Mouse (Mus musculus) myocyte (in vitro differentiated cells): ENCODE measurements around the gene Asb9. TPM values are rescaled to one million over a fixed set of nuclear protein-coding genes. Genes with fewer than 3 reads are reported as not detected.

Experiments used
- H3K27me3 ChIP-seq: one replicate; pipeline ENCODE4 v1.6.1; 2011; ENCODE audit not compliant: control insufficient read depth, insufficient read depth, insufficient read length
- H3K36me3 ChIP-seq: one replicate; pipeline ENCODE4 v1.6.1; 2011; ENCODE audit not compliant: control insufficient read depth, insufficient read depth
- H3K4me2 ChIP-seq: one replicate; pipeline ENCODE4 v1.6.1; 2011; ENCODE audit warnings: low read depth, control low read depth
- H3K4me3 ChIP-seq: one replicate; pipeline ENCODE4 v1.5.1; 2011; ENCODE audit warnings: mild to moderate bottlenecking, control low read depth, moderate library complexity
- H3K79me2 ChIP-seq: one replicate; pipeline ENCODE4 v1.6.1; 2011; ENCODE audit not compliant: control insufficient read depth, insufficient read depth
- H3ac ChIP-seq: one replicate; pipeline ENCODE4 v1.6.1; 2011; ENCODE audit not compliant: control insufficient read depth, insufficient read length
- CEBPB ChIP-seq: IDR thresholded peaks from 2 replicates; pipeline ENCODE4 v1.6.1; 2011; ENCODE audit warnings: mild to moderate bottlenecking, moderate library complexity; ENCODE audit not compliant: poor library complexity, insufficient read depth, severe bottlenecking
- E2F4 ChIP-seq: IDR thresholded peaks from one replicate; pipeline ENCODE4 v1.6.1; 2011; ENCODE audit warnings: mild to moderate bottlenecking, control low read depth, moderate library complexity; ENCODE audit not compliant: insufficient read depth
- MAX ChIP-seq: IDR thresholded peaks from one replicate; pipeline ENCODE4 v1.6.1; 2011; ENCODE audit warnings: low read depth, mild to moderate bottlenecking, control low read depth
- MYOD1 ChIP-seq, 3 experiments: IDR thresholded peaks; one replicate each; pipeline ENCODE4 v1.6.1; 2011; ENCODE audit warnings: control low read depth in 2 of 3, low read depth in 2 of 3, mild to moderate bottlenecking in 2 of 3, moderate library complexity in 1 of 3; ENCODE audit not compliant: insufficient read length in 2 of 3, control insufficient read depth in 1 of 3
- MYOG ChIP-seq, 3 experiments: IDR thresholded peaks; one replicate each; pipeline ENCODE4 v1.6.1; 2011; ENCODE audit warnings: control low read depth in 2 of 3, low read depth in 2 of 3, mild to moderate bottlenecking in 2 of 3; ENCODE audit not compliant: insufficient read length in 2 of 3, control insufficient read depth in 1 of 3, insufficient read depth in 1 of 3
- POLR2A ChIP-seq: IDR thresholded peaks from one replicate; pipeline ENCODE4 v1.6.1; 2011; ENCODE audit warnings: low read depth, mild to moderate bottlenecking, control low read depth, moderate library complexity; ENCODE audit not compliant: insufficient read length
- POLR2AphosphoS2 ChIP-seq: IDR thresholded peaks from one replicate; pipeline ENCODE4 v1.6.1; 2011; ENCODE audit warnings: low read depth, control low read depth; ENCODE audit not compliant: insufficient read length
- REST ChIP-seq: IDR thresholded peaks from one replicate; pipeline ENCODE4 v1.6.1; 2011; ENCODE audit warnings: mild to moderate bottlenecking, control low read depth, moderate library complexity; ENCODE audit not compliant: insufficient read depth, insufficient read length
- SRF ChIP-seq: IDR thresholded peaks from one replicate; pipeline ENCODE4 v1.6.1; 2011; ENCODE audit warnings: low read depth; ENCODE audit not compliant: control insufficient read depth, insufficient read length
- TCF12 ChIP-seq: IDR thresholded peaks from one replicate; pipeline ENCODE4 v1.6.1; 2011; ENCODE audit warnings: mild to moderate bottlenecking, control low read depth; ENCODE audit not compliant: poor library complexity, insufficient read depth, severe bottlenecking
- TCF3 ChIP-seq: IDR thresholded peaks from one replicate; pipeline ENCODE4 v1.6.1; 2011; ENCODE audit warnings: low read depth, control low read depth; ENCODE audit not compliant: insufficient read length
- USF1 ChIP-seq: IDR thresholded peaks from one replicate; pipeline ENCODE4 v1.6.1; 2011; ENCODE audit warnings: low read depth, mild to moderate bottlenecking, control low read depth, moderate library complexity
- polyA plus RNA-seq: library from polyadenylated mRNA; unstranded; fragments of >200 nt; fragmentation: generic; extraction: Trizol; gene quantifications from one replicate; pipeline ENCODE4 v1.2.1, GENCODE M21; 2012; ENCODE audit warnings: missing spikeins

Asb9 gene
- polyA plus RNA-seq, 1 experiment, result not detected

DNA sequence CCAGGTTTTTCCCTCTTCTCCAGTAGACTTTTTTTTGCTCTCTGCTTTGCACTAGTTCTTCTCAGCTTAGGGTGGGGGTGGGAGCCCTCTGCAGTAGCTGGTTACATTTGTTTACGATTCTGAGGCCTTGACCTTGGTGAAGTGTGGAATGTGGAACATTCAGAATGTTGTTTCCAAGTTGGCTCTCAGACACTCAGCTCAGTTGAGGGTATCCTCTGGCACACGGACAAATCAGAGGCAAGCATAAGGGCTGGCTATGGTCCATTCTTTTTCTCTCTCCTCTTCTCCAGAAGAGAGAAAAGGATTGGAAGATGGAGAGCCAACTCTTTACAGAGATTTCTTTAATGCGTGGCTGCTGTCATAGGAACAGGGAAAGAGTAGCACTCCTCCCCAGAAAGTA, 2.6 kb downstream of the Asb9 start:
- Histone ChIP-seq H3K4me2 (no peak overlapping the region), H3K4me3 (no peak overlapping the region), H3ac (no peak overlapping the region), H3K36me3 (no peaks in the 10 kb centered on the region), H3K27me3 (no peaks in the 10 kb centered on the region), H3K79me2 (no peaks in the 10 kb centered on the region)
- TF ChIP-seq USF1 (no peak), E2F4 (no peak), REST (no peak), SRF (no peak), MYOD1 (IDR thresholded peaks at IDR 0.05; ENCODE audit: control insufficient read depth in 1 of 3, insufficient read length in 2 of 3, low read depth in 2 of 3) (no peak), TCF3 (no peak), POLR2AphosphoS2 (no peak), MAX (no peak), MYOG (IDR thresholded peaks at IDR 0.05; ENCODE audit: control insufficient read depth in 1 of 3, insufficient read depth in 1 of 3, insufficient read length in 2 of 3, low read depth in 2 of 3) (no peak), POLR2A (no peak), TCF12 (no peak), CEBPB (no peak)

DNA sequence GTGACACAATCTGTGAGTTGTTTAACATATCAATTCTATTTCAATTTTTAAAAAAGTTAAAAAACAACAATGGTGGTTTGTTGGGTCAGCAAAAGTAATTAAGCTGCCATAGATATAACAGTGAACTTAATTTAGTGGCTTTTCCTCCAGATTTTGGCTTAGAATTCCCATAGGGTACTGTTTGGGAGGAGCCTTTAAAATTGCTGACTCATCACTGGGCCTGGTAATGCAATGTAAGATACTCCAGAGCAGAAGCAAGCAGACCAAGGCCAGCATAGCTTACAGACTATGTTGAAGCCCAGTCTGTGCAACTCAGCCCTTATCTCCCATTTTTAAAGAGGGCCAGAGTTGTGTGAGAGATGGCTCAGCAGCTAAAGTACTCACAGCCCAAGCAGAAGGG, 16.0 kb downstream of the Asb9 start:
- no peaks in the 10 kb centered on the region for H3K27me3 ChIP-seq
- TF ChIP-seq CEBPB, result no peak
- TF ChIP-seq E2F4, result no peak
- no peak for TF ChIP-seq REST
- TF ChIP-seq USF1, result no peak
- no peak for TF ChIP-seq TCF12
- no peak for TF ChIP-seq POLR2AphosphoS2

DNA sequence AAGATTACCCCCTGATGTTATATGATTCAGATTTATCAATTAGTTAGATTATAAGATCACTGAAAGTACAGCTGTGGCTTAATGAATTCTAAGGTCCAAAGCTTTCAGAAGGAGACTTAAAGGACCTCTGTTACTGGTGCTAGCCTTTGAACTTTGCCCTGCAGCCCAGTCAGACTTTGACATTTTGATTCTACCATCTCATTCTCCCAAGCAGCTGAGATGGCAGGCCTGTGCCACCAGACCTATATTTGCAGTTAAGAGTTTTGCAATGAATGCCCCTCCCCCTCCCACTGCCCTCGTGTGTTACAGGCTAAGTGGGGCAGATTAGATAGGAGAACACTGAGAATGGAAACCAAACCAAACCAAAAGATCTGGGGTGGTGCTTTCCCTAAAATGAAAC, 20.4 kb downstream of the Asb9 start:
- no peak overlapping the region for H3K4me3 ChIP-seq

More for the DNA sequence above, 16.0 kb downstream of the Asb9 start:
- no peak overlapping the region for H3K4me2 ChIP-seq
- H3K79me2 ChIP-seq, result no peaks in the 10 kb centered on the region
- H3ac ChIP-seq, result no peak overlapping the region
- H3K4me3 ChIP-seq, result no peak overlapping the region
- H3K36me3 ChIP-seq, result no peaks in the 10 kb centered on the region

DNA sequence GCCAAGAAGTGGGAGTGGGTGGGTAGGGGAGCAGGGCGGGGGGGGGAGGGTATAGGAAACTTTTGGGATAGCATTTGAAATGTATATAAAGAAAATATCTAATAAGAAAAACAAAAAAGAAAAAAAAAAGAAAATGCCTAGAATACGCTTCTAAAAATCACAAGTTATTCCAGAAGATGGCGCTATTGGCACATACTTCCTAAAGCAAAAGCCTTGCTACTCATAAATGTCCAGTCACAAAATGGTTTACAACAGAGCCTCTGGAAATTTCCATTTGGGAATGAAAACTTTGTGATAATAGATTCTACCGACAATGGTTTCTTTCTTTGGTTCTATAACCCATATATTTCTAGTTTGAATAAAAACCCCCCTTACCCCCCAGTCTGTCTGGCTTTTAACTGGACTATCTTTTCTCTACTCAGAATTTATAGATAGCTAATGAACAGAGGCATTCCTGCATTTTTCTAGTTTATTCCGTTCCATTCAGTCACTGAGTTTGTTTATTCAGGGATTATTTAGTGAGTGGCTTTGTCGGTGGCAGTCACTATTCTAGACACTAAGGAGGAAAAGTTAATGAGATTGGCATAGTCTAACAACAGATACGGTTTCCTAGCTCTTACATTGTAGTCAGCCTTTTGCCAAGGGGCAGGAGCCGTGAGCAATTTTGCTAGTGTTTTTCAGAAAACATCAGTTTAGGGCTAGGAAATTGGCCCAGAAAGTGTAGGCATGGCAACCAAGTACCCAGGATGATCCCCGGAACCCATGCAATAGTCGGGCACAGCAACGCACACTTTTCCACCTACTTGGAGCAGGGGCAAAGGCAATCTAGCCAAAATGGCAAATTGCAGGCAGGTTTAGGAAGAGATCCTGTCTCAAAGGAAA, 35.5 kb downstream of the Asb9 start:
- Histone ChIP-seq H3K27me3 (no peaks in the 10 kb centered on the region), H3K4me2 (no peak overlapping the region), H3K36me3 (no peaks in the 10 kb centered on the region), H3K4me3 (no peak overlapping the region), H3K79me2 (no peaks in the 10 kb centered on the region), H3ac (no peak overlapping the region)
- TF ChIP-seq MYOD1 (IDR thresholded peaks at IDR 0.05; ENCODE audit: control insufficient read depth in 1 of 3, insufficient read length in 2 of 3, low read depth in 2 of 3) (no peak), TCF12 (no peak), E2F4 (no peak), MAX (no peak), MYOG (IDR thresholded peaks at IDR 0.05; ENCODE audit: control insufficient read depth in 1 of 3, insufficient read depth in 1 of 3, insufficient read length in 2 of 3, low read depth in 2 of 3) (no peak), REST (no peak), POLR2A (no peak), USF1 (no peak), POLR2AphosphoS2 (no peak), TCF3 (no peak), CEBPB (no peak), SRF (no peak)

More for the DNA sequence above, 20.4 kb downstream of the Asb9 start:
- no peaks in the 10 kb centered on the region for H3K36me3 ChIP-seq
- H3K27me3 ChIP-seq, result no peaks in the 10 kb centered on the region
- no peak for TF ChIP-seq SRF
- TF ChIP-seq POLR2A, result no peak
- no peak for TF ChIP-seq USF1
- TF ChIP-seq REST, result no peak
- no peak for TF ChIP-seq TCF12
- TF ChIP-seq CEBPB, result no peak
- TF ChIP-seq E2F4, result no peak
- no peak for TF ChIP-seq MAX
- no peak for TF ChIP-seq MYOD1 (IDR thresholded peaks at IDR 0.05; ENCODE audit: control insufficient read depth in 1 of 3, insufficient read length in 2 of 3, low read depth in 2 of 3)
- no peak for TF ChIP-seq TCF3
- no peak for TF ChIP-seq MYOG (IDR thresholded peaks at IDR 0.05; ENCODE audit: control insufficient read depth in 1 of 3, insufficient read depth in 1 of 3, insufficient read length in 2 of 3, low read depth in 2 of 3)
- no peak for TF ChIP-seq POLR2AphosphoS2
- no peak overlapping the region for H3K4me2 ChIP-seq
- no peak overlapping the region for H3ac ChIP-seq
- H3K79me2 ChIP-seq, result no peaks in the 10 kb centered on the region
